Mouse (Mus musculus): Measurements from ENCODE around the gene Tctex1d2. TPM values are rescaled to one million over a fixed set of nuclear protein-coding genes. Genes with fewer than 3 reads are reported as not detected.

Tctex1d2 gene
- polyA plus RNA-seq, 1 experiment from 2014 or later, result 34.1 TPM

DNA sequence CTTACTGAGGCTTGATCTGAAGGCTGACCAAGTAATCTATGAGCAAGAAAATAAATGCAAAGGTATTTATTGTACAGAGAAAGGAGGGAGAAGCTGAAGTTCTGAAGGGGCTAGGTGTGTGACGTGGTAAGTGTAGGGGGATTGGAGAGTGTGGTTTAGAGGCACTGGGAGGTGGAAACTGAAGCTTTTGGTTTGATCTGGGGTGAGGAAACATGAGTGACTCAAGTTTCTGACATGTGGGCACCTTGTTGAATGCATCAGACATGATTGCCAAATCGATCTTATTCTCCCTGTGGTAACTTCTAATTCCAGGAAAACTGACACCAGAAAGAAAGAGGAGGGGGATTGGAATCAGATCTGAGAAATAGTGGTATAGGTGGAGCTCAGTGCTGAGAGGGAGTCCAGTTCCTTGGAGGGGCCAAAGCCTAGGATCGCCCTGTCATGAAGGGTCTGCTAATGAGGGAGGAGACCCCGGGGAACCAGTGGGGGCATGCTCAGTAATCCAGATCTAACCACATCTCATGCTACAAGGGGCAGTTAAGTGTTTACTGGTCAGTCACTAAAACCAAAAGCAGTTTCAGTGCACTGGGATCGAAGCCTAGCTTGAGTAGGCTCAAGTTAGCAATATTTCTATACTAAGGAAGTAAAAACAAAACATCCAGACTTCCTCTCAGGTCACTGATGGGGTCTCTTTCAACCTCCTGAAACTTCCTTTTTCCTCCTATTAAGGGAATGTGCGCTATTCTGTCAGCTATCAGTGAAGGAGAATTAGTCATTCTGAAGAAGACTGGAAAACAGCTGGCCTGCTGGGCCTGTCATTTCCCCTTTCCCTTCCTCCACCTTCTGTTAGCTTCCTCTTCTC lies 23.6 kb upstream of the Tctex1d2 start:
- no peaks in the 10 kb centered on the region for H3K27me3 ChIP-seq (ENCODE audit: control insufficient read depth, insufficient read depth, low read length)
- no peak overlapping the region for H3K4me3 ChIP-seq (replicated peaks; ENCODE audit: low read depth, low read length)
- 74% methylated on average over 6 of the region's 6 CpGs for WGBS
- H3K27ac ChIP-seq (replicated peaks; ENCODE audit: low read depth, low read length), result no peak overlapping the region; the same call in 1 of the 2 replicates
- no peak overlapping the region for H3K4me2 ChIP-seq (ENCODE audit: low read length)
- H3K9ac ChIP-seq (replicated peaks; ENCODE audit: low read length), result no peak overlapping the region
- no peaks in the 10 kb centered on the region for H3K9me3 ChIP-seq (ENCODE audit: control insufficient read depth, low read length)
- ATAC-seq (ENCODE audit: low FRiP score, low TSS enrichment), result no peak
- no peaks in the 10 kb centered on the region for H3K4me1 ChIP-seq (ENCODE audit: control insufficient read depth, insufficient read depth, low read length)
- no peak for DNase-seq
- peaks cover 23% of the 10 kb centered on the region for H3K36me3 ChIP-seq (ENCODE audit: control insufficient read depth, insufficient read depth, low read length)

DNA sequence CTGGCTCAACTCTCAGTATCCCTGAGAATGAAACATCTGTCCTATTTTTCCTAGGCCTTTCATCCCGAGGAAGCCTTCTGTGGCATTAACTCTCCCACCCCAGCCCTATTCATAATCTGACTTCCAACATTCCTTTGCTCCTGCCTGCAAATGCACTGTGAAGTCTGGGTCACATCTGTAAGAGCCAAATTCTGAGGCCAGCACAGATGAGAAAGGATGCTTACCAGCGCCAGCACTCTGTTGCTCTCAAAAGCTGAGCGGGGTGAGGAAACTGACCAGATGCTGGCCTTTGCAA lies 23.0 kb upstream of the Tctex1d2 start:
- no peaks in the 10 kb centered on the region for H3K27me3 ChIP-seq (ENCODE audit: control insufficient read depth, insufficient read depth, low read length)
- 63% methylated on average over 3 of the region's 3 CpGs for WGBS
- no peak overlapping the region for H3K4me2 ChIP-seq (ENCODE audit: low read length)
- no peaks in the 10 kb centered on the region for H3K4me1 ChIP-seq (ENCODE audit: control insufficient read depth, insufficient read depth, low read length)
- no peak overlapping the region for H3K4me3 ChIP-seq (replicated peaks; ENCODE audit: low read depth, low read length)
- no peak overlapping the region for H3K27ac ChIP-seq (replicated peaks; ENCODE audit: low read depth, low read length)
- H3K9ac ChIP-seq (replicated peaks; ENCODE audit: low read length), result no peak overlapping the region
- H3K36me3 ChIP-seq (ENCODE audit: control insufficient read depth, insufficient read depth, low read length), result peaks cover 17% of the 10 kb centered on the region
- ATAC-seq (ENCODE audit: low FRiP score, low TSS enrichment), result no peak
- H3K9me3 ChIP-seq (ENCODE audit: control insufficient read depth, low read length), result no peaks in the 10 kb centered on the region
- no peak for DNase-seq

GRCm38 (mm10) chr16:32398206-32398605 lies 21.3 kb upstream of the Tctex1d2 start:
- Histone ChIP-seq H3K4me1 (ENCODE audit: control insufficient read depth, insufficient read depth, low read length) (no peaks in the 10 kb centered on the region), H3K4me3 (replicated peaks; ENCODE audit: low read depth, low read length) (no peak overlapping the region), H3K27ac (replicated peaks; ENCODE audit: low read depth, low read length) (no peak overlapping the region), H3K36me3 (ENCODE audit: control insufficient read depth, insufficient read depth, low read length) (peaks cover 3% of the 10 kb centered on the region; the same call in 1 of the 2 replicates), H3K9me3 (ENCODE audit: control insufficient read depth, low read length) (no peaks in the 10 kb centered on the region), H3K27me3 (ENCODE audit: control insufficient read depth, insufficient read depth, low read length) (no peaks in the 10 kb centered on the region), H3K4me2 (ENCODE audit: low read length) (no peak overlapping the region), H3K9ac (replicated peaks; ENCODE audit: low read length) (no peak overlapping the region)
- ATAC-seq (ENCODE audit: low FRiP score, low TSS enrichment) (no peak), DNase-seq (no peak)
- WGBS, result 74% methylated on average over 3 of the region's 3 CpGs

DNA sequence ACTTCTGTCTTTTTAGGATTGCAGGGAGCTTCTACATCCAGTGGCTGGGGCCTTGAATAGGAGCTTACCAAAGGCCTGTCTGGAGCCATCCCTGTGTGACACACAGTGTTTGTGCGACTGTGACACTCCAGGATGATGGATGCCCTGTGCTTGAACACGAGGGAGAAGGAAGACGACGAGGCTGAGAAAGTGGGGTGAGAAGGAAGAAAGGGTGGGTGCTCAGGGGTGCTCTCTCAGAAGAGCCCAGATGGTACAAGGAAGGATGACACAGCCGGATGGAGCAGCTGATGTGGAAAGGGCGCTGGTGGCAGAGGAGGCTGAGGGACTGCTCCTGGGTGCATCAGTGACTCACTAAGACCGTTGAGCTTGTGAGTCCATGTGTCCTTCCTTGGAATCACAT lies 19.2 kb upstream of the Tctex1d2 start, which contains the start of gene Tm4sf19:
Gene Tm4sf19 (plus strand): TSS at position 240 of the 400 bp plus-strand sequence.
- ATAC-seq (ENCODE audit: low FRiP score, low TSS enrichment) (no peak), DNase-seq (no peak)
- Histone ChIP-seq H3K9me3 (ENCODE audit: control insufficient read depth, low read length) (no peaks in the 10 kb centered on the region), H3K27ac (replicated peaks; ENCODE audit: low read depth, low read length) (no peak within 1 kb of the TSS), H3K4me3 (replicated peaks; ENCODE audit: low read depth, low read length) (no peak within 1 kb of the TSS), H3K27me3 (ENCODE audit: control insufficient read depth, insufficient read depth, low read length) (no peaks in the 10 kb centered on the region), H3K4me2 (ENCODE audit: low read length) (no peak within 1 kb of the TSS), H3K36me3 (ENCODE audit: control insufficient read depth, insufficient read depth, low read length) (no peaks in the 10 kb centered on the region), H3K4me1 (ENCODE audit: control insufficient read depth, insufficient read depth, low read length) (no peaks in the 10 kb centered on the region), H3K9ac (replicated peaks; ENCODE audit: low read length) (no peak within 1 kb of the TSS)
- WGBS, result 90% methylated on average over 7 of the region's 7 CpGs

DNA sequence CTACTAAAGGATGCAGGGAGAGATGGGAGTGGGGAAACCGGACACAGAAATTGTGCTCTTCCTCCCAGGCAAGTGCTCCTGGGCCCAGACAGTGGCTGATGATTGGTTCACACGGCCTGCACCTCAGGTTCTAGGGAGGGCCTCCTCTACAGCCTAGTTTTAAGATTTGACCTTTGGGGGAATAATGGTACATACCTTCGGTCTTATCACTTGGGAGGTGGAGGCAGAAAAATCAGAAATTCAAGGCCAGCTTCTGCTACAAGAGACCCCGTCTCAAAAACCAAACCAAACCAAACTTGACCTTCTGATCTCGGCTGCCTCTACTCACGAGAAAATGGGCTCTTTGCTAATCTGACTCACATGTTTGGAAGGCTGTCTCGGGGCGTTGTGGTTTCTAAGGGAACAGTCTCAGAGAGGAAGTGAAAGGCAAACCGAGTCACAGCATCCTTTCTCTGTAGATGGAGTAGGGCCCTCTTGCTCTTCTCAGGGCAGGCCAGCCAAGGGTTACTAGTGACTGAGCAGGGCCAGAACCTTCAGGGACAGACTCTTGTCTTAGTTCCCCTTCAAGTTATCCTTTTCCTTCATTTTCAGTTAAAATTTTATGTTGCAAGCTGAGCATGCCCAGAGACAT lies 18.1 kb upstream of the Tctex1d2 start:
- no peaks in the 10 kb centered on the region for H3K27me3 ChIP-seq (ENCODE audit: control insufficient read depth, insufficient read depth, low read length)
- no peak for ATAC-seq (ENCODE audit: low FRiP score, low TSS enrichment)
- WGBS, result 81% methylated on average over 9 of the region's 9 CpGs

GRCm38 (mm10) chr16:32402818-32403217 lies 16.7 kb upstream of the Tctex1d2 start:
- no peak for DNase-seq
- no peak overlapping the region for H3K4me2 ChIP-seq (ENCODE audit: low read length)
- H3K27ac ChIP-seq (replicated peaks; ENCODE audit: low read depth, low read length), result no peak overlapping the region
- no peaks in the 10 kb centered on the region for H3K4me1 ChIP-seq (ENCODE audit: control insufficient read depth, insufficient read depth, low read length)
- no peaks in the 10 kb centered on the region for H3K9me3 ChIP-seq (ENCODE audit: control insufficient read depth, low read length)
- no peaks in the 10 kb centered on the region for H3K36me3 ChIP-seq (ENCODE audit: control insufficient read depth, insufficient read depth, low read length)
- H3K4me3 ChIP-seq (replicated peaks; ENCODE audit: low read depth, low read length), result no peak overlapping the region
- no peaks in the 10 kb centered on the region for H3K27me3 ChIP-seq (ENCODE audit: control insufficient read depth, insufficient read depth, low read length)
- WGBS, result 94% methylated on average over 3 of the region's 3 CpGs
- no peak for ATAC-seq (ENCODE audit: low FRiP score, low TSS enrichment)
- no peak overlapping the region for H3K9ac ChIP-seq (replicated peaks; ENCODE audit: low read length)

More for the DNA sequence above, 18.1 kb upstream of the Tctex1d2 start:
- Histone ChIP-seq H3K4me1 (ENCODE audit: control insufficient read depth, insufficient read depth, low read length) (no peaks in the 10 kb centered on the region), H3K4me3 (replicated peaks; ENCODE audit: low read depth, low read length) (no peak overlapping the region), H3K36me3 (ENCODE audit: control insufficient read depth, insufficient read depth, low read length) (no peaks in the 10 kb centered on the region), H3K9me3 (ENCODE audit: control insufficient read depth, low read length) (no peaks in the 10 kb centered on the region), H3K4me2 (ENCODE audit: low read length) (no peak overlapping the region), H3K9ac (replicated peaks; ENCODE audit: low read length) (no peak overlapping the region), H3K27ac (replicated peaks; ENCODE audit: low read depth, low read length) (no peak overlapping the region)
- DNase-seq, result no peak

DNA sequence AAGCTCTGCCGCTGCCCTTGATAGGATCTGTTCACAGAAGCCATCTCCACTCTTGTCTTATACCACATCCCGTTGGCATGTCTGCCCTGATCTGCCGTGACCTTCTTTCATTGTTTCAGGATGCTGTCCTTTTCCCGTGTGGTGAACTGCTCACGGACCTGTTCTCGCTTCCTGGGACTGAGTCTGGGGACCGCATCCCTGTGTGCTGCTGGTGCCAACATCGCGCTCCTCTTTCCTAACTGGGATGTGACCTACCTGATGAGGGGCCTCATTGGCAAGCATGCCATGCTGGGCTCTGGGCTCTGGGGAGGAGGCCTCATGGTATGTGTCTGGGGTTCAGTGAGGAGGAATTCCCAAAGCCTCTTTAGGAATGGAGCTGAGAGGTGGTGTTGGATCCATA lies 13.8 kb upstream of the Tctex1d2 start:
- no peaks in the 10 kb centered on the region for H3K4me1 ChIP-seq (ENCODE audit: control insufficient read depth, insufficient read depth, low read length)
- 82% methylated on average over 9 of the region's 9 CpGs for WGBS
- no peaks in the 10 kb centered on the region for H3K9me3 ChIP-seq (ENCODE audit: control insufficient read depth, low read length)
- H3K4me2 ChIP-seq (ENCODE audit: low read length), result no peak overlapping the region
- no peak overlapping the region for H3K9ac ChIP-seq (replicated peaks; ENCODE audit: low read length)
- ATAC-seq (ENCODE audit: low FRiP score, low TSS enrichment) (no peak), DNase-seq (no peak)
- no peaks in the 10 kb centered on the region for H3K27me3 ChIP-seq (ENCODE audit: control insufficient read depth, insufficient read depth, low read length)
- H3K36me3 ChIP-seq (ENCODE audit: control insufficient read depth, insufficient read depth, low read length), result no peaks in the 10 kb centered on the region
- H3K4me3 ChIP-seq (replicated peaks; ENCODE audit: low read depth, low read length), result no peak overlapping the region
- H3K27ac ChIP-seq (replicated peaks; ENCODE audit: low read depth, low read length), result no peak overlapping the region

DNA sequence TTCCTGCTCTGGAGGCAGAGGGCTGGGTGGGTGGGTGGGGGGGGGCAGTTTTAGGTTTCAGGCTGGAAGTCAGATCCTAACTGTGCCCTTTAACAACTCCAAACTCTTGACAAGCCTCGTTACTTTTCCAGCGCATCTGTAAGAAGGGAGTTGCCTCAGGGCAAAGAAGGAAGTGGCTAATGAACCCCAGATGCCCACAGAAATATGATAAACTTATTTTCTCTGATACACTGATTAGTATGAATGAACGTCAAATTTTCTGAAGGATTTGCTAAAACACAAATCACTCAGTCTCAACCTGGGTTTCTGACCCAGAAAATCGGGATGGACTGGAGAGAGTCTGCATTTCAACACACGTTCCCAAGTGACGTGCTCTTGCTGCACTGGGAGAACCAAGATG lies 12.8 kb upstream of the Tctex1d2 start:
- Histone ChIP-seq H3K9ac (replicated peaks; ENCODE audit: low read length) (no peak overlapping the region), H3K36me3 (ENCODE audit: control insufficient read depth, insufficient read depth, low read length) (no peaks in the 10 kb centered on the region), H3K4me1 (ENCODE audit: control insufficient read depth, insufficient read depth, low read length) (no peaks in the 10 kb centered on the region), H3K9me3 (ENCODE audit: control insufficient read depth, low read length) (no peaks in the 10 kb centered on the region), H3K4me3 (replicated peaks; ENCODE audit: low read depth, low read length) (no peak overlapping the region), H3K27ac (replicated peaks; ENCODE audit: low read depth, low read length) (no peak overlapping the region), H3K27me3 (ENCODE audit: control insufficient read depth, insufficient read depth, low read length) (no peaks in the 10 kb centered on the region), H3K4me2 (ENCODE audit: low read length) (no peak overlapping the region)
- 77% methylated on average over 6 of the region's 6 CpGs for WGBS
- DNase-seq (no peak), ATAC-seq (ENCODE audit: low FRiP score, low TSS enrichment) (no peak)

GRCm38 (mm10) chr16:32407730-32408129 lies 11.8 kb upstream of the Tctex1d2 start:
- no peak for ATAC-seq (ENCODE audit: low FRiP score, low TSS enrichment)
- Histone ChIP-seq H3K27ac (replicated peaks; ENCODE audit: low read depth, low read length) (no peak overlapping the region), H3K4me1 (ENCODE audit: control insufficient read depth, insufficient read depth, low read length) (no peaks in the 10 kb centered on the region)

More at GRCm38 (mm10) chr16:32407730-32408129, 11.8 kb upstream of the Tctex1d2 start:
- H3K27me3 ChIP-seq (ENCODE audit: control insufficient read depth, insufficient read depth, low read length), result no peaks in the 10 kb centered on the region
- no peak overlapping the region for H3K4me2 ChIP-seq (ENCODE audit: low read length)
- no peaks in the 10 kb centered on the region for H3K9me3 ChIP-seq (ENCODE audit: control insufficient read depth, low read length)
- H3K36me3 ChIP-seq (ENCODE audit: control insufficient read depth, insufficient read depth, low read length), result no peaks in the 10 kb centered on the region
- WGBS, result 83% methylated on average over 10 of the region's 10 CpGs
- no peak for DNase-seq
- no peak overlapping the region for H3K4me3 ChIP-seq (replicated peaks; ENCODE audit: low read depth, low read length)
- H3K9ac ChIP-seq (replicated peaks; ENCODE audit: low read length), result no peak overlapping the region
